Mouse (Mus musculus) left cerebral cortex, adult 6 months (tissue): Measurements from ENCODE around the gene Gm21863. TPM values are rescaled to one million over a fixed set of nuclear protein-coding genes. Genes with fewer than 3 reads are reported as not detected.

Experiments
- long read RNA-seq, 2 experiments: library from polyadenylated mRNA; unstranded; transcript quantifications; one replicate each; pipeline ENCODE4 v2.0.0; 2019 to 2020
- polyA plus RNA-seq: library from polyadenylated mRNA; unstranded; fragments of <200 nt; fragmentation: Nextera tagmentation; gene quantifications from 2 replicates; pipeline ENCODE4 v1.2.3, GENCODE M21; 2021

Gene Gm21863
- not detected in 2 replicates for polyA plus RNA-seq
- long read RNA-seq, experiment 1: 0 reads
- long read RNA-seq, experiment 2: 0 reads

DNA sequence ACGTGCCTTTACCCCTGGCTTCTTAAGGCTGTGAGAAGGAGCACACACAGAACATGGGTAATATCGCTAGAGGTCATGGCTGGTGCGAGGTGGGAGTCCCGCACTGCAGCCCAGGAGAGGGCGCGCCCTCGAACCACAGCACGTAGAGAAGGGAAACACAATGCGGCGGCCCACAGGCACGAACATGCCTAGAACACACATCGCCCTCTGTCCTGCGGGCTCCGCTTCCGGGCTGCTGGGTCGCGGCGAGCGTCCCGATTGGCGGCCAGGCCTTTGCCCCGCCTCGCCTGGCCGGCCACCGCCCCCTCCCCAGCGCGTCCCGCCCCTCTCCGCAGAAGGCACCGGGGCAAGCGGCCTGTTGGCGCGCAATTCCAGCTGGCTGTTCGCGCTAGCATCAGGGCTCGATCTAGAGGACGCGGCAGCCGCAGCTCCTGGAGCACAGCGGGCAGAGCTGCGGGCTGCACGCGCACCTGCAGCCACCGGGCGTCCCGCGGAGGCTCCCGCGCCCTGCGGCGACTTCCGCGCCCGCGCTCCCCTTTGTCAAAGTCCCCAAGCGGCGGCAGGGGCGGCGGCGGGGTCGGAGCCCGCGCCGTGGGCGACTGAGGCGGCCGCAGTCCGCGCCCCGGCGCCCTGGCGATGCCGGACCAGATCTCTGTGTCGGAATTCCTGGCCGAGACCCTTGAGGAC, at the start of gene Gm21863:
TSS of gene Gm21863 (plus strand) at position 637 of the 687 bp plus-strand sequence.

